Mouse (Mus musculus) layer of hippocampus, adult 9-10 months (tissue): ENCODE measurements around the gene Itsn2.
"Not testable (repeated sequence)": the region's sequence is repeated elsewhere in the genome, so short reads cannot be mapped to it uniquely, and the experiment has no call there.

Experiments used
- DNase-seq: peaks from one replicate; pipeline ENCODE4 v3.0.0; 2022; ENCODE audit warnings: low spot score

Gene Itsn2

DNA sequence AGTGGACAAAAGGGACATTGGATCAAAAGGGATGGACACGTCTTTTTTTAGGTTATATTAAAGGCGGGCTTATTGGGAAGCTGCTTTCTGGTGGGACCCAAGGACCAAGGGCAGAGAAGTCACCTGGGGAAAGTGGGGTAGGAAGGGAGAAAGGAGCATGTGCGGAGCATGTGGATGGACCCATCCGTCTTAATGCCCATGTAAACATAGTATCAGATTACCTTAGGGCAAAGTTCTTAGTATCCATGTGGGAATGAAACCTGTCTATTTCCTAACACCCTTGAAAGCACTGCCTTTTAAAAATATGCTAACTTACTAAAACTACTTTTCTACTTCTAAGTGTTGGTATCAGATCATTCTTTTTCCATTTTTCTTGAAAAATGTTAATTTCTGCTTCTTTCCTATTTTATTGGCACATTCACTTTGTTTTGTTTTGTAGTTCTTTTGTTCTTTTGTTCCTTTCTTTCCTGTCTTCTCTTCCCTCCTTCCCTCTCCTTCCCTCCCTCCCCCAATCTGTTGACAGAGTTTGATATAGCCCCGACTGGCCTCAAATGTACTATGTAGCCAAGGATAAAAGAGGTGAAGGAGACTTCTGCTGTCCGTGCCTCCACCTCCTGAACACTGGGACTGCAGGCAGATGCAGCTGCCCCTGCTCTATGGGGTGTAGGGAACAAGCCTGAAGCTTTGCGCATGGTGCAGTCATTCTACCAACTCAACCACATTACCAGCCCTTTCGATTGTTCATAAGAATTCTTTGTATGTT is 6.4 kb downstream of the Itsn2 start:
- DNase-seq = no peak

DNA sequence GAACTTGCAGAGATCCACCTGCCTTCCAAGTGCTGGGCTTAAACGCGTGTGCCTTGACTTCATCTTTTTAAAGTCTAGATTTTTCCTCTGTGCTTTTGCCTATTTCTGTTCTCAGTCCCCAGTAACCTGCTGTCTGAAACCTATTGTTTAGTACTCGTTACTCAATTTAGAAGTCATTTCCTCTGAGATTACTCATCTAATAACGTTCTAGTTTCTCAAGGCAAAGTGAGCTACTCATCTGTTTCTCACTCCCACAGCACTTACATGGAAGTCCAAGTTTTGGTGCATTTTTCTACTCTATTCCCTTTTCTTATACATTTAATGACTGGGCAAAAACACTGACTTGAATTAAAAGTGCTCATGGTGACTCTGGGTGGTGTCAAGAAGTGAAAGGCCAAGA is 7.3 kb downstream of the Itsn2 start:
- DNase-seq = no peak

DNA sequence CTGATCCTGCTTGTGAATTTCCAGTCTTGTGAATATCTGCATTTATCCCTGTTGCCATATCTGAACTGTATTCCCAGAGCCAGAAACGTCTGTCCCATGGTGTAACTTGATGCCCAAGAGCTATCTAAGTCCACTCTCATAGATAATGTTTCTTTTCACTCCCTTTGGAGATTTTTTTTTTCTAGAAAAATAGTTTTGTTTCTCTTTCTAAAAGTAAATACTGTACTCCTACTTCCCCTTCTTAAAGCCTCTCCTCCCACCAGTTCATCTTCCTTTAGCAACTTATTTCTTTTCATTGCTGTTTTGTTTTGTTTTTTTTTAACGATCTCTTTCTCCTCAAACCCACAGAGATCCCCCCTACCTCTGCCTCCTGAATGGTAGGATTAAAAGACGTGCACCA is 14.2 kb downstream of the Itsn2 start:
- DNase-seq = no peak

DNA sequence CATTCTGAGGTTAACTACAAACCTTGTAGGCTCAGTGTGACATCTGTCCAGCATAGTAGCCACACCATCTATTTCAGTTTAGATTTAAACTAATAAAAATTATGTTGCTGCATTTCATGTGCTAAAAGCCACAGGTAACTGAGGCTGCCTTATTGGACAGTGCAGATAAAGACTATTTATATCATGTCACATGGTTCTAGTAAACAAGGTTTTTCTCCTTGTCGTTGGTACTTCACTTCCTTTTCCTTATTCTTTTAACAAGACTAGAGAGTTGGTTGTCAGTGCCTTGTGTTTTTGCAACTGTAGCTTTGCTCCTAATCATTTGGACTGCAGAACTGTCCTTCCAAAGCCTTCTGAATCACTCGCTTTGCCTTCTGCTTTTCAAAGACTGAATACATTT is 22.3 kb downstream of the Itsn2 start:
- DNase-seq = no peak

DNA sequence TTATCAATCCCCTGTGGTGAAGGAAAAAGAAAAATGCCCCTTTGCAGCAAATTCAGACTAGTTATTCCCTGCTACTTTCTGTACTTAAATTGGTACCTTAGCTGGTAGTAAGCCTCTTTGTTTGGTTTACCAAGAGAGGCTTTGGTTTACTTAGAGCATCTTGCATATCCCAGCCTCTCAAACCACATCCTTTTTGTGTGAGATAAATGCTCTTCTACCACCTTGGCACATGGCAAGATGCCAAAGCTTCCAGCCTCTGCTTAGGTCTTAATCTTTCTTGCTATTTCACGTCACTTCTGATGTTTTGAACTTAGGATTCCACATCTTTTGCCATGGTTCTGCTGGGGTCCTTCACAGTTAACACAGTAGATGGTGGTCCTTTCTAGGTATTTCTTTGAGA is 31.8 kb downstream of the Itsn2 start:
- no peak for DNase-seq

DNA sequence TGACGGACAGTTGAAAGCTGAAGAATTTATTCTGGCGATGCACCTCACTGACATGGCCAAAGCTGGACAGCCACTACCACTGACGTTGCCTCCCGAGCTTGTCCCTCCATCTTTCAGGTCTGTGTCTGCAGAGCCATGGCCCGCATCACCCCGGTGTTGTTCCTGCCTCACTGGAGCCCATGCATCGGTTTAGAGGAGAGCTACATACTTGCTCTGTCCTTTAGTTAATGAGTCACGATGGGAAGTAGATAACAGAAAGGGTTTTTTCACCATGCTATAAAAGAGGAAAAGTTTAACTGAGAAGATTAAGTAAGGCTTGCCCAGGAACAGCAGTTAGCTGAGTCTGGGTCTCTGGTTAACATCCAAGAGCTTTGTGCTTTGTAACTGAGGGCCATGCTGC is 40.5 kb downstream of the Itsn2 start:
- no peak for DNase-seq

DNA sequence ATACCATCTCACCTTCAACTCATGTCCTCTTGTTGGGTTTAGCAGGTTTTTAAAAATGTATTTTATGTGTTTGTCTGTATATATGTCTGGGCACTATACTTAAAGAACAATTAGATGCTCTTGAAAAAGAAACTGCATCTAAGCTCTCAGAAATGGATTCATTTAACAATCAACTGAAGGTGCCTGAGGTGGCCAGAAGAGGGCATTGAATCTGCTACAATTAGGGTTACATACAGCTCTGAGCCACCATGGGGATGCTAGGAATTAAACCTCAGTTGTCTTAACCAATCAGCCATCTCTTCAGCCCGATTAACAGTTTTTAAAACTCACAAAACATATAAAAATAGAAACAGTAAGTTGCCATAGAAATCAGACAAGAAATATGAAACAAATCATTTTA is 46.0 kb downstream of the Itsn2 start:
- no peak for DNase-seq

DNA sequence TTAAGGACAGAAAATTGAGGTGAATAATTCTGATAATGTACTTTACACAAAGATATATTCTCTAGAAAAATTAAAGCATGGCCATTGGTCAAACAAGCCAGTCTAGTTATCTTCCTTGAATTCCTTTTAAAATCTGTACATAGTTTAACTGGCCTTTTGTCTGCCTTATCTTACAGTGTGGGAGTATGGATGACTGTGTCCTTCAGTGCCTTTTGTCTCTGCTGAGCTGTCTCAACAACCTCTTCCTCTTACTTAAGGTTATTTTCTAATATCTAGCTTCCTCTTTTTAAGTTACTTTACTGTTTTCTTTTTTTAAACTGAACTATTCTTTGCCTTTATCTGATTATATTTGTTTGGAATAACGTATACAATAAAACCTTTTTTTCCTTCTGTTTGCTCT is 48.3 kb downstream of the Itsn2 start:
- no peak for DNase-seq

DNA sequence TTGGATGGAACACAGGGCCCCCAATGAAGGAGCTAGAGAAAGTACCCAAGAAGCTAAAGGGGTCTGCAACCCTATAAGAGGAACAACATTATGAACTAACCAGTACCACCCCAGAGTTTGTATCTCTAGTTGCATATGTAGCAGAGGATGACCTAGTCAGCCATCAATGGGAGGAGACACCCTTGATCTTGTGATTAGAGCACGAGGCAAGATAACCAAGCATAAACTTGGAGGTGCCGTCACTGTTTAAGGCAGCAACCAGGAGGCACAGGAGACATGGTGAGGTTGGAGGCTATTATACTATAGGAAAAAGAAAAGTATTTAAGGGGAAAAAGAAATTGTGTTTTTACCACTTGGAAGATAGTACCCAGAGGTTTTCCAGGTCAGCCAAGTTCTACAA is 64.4 kb downstream of the Itsn2 start:
- DNase-seq = no peak

DNA sequence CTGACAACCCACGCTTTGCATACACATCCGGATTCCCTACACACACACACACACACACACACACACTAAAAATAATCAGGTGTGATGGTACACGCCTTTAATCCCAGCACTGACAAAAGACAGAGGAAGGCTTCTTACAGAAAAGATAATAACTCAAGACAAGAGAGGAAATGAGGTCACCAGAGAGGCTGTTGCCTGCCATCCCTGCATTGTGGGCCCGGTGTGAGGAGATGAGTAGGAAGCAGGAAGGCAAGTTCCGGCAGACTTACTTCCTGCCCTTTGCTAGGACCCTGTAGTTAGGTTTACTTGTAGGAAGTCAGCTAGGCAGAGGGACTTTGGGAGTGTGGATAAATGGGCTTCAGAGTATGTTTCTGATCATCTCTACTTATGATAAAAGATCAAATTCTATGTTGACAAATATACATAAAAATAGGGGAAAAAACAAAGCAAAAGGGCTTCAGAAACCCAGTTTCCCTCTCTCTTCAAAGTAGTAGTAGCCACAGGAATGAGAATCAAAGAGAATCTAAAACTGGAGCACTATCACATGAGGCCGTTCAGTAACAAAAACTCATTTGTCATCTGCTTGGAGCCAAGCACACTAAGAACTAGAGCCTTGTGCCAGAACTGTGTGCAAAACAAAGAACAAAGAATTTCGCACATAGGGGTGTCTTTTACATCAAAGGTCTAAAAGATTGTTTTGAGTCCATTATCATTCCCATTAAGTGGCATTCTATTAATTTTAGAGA is 72.7 kb downstream of the Itsn2 start:
- no peak for DNase-seq

DNA sequence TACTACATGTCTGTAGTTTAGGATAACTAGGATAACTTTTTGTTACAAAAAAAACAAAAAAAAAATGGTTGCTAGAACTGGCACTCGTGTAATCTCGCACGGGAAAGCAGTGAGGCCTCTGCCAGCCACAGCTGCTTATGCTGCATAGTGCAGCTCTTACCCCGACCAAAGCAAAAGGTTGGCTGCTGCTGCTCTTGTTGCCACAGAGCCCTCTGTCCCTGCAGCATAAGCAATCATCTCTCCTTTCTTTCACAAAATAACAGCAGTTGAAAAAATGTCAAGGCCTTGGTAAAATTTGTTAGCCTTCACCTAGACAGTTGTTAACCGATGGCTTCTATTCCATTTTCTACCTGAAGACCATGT is 73.2 kb downstream of the Itsn2 start:
- no peak for DNase-seq

DNA sequence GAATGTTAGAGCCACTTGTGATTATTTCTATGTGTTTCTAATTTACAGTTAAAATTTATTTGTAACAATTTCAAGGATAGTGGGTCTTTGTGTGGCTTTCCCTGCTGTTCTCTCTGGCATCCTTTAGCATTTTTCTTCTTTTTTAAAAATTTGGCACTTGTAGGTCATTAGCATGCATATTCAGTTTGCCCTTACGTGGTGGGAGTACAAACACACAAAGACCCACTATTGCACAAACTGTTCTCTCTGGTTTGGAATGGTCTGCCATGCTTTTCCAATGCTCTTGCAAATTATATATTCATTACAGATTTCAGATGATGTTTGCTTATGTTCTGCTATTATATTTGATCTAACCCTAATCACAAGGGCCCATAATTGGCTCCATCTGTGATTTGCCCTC is 83.9 kb downstream of the Itsn2 start:
- DNase-seq = no peak

DNA sequence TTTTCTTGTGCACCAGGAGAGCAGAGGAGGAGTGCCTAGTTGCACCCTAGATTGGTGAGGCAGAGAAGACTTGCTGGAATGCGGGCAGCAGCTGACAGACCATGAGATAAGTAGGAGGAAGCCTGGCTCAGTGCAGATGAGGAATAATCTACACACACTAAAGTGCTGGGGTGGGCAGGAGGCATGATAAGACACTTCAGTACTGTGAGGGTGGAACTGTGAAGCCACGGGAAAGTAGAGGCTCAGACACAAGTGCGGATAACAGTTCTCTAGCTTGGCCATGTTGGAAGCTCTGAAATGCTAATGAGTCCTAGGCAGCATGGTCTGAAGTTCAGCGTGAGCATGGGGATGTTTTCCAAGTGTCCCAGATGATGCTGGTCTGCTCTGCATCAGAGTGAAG is 87.5 kb downstream of the Itsn2 start:
- DNase-seq = no peak

DNA sequence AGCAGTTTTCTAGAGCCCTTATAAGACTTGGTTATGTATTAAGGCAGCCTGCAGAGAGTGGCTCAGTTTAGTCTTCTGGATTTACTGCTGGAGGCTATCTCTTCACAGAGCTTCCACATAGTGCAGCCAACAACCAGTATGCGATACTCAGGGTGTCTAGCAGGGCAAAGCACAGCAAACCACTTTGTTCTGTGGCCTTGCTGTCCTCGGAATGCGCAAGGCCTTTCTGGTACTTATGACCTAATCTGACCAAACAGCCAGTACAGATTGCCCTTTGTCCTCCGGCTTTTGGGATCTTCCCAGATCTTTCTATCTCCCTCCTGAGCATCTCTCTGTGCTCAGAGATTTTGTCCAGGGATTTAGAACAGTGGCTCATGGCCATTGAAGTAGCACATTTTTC is 93.0 kb downstream of the Itsn2 start:
- DNase-seq = no peak

DNA sequence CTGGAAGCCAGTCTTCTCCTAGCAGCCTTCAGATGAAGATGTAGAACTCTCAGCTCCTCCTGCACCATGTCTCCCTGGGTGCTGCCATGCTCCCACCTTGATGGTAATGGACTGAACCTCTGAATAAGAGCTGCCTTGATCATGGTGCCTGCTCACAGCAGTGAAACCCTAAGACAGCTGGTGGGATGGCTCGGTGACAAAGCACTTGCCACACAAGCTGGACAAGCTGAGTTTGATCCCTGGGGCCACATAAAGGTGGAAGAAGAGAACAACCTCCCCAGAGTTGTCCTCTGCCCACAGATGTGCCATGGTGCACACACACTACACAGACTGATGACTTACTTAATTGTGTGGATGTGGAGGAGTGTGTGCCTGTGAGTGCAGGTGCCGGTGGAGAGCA is 95.9 kb downstream of the Itsn2 start:
- no peak for DNase-seq

DNA sequence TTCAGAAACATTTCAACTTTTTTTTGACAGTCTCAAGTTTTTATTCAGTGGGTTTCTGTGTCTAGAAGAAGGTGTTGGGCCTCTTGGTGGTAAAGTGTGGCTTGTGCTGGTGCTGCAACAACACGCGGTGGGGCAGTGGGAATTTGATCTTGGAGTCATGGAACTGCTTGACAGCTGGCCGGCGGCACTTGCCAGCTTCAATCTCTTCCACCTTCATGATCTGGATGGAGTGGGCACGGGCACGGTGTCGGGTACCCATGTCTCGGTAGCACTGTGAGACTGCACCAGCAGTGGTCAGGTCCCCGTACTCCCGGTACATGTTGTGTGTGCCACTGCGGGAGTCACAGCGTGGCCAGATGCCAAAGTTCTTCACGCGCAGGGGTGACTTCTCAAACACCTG is 96.9 kb downstream of the Itsn2 start:
- DNase-seq = no peak

DNA sequence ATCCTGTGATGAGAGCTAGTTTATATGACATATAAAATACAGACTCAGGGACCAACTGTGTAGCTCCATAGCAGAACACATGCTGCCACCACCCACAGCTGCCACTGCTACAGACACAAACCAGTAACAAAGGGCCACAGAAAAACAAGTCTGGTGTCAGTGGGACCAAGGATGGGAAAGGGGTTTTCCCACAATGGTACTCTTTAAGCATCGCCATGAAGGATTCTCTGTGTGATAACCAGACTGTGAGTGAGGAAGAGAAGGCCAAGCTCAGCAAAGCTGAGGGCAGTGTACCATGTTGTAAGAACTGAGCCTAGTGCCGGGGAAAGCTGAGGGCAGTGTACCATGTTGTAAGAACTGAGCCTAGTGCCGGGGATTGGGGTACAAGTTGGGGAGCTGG is 98.8 kb downstream of the Itsn2 start:
- no peak for DNase-seq

DNA sequence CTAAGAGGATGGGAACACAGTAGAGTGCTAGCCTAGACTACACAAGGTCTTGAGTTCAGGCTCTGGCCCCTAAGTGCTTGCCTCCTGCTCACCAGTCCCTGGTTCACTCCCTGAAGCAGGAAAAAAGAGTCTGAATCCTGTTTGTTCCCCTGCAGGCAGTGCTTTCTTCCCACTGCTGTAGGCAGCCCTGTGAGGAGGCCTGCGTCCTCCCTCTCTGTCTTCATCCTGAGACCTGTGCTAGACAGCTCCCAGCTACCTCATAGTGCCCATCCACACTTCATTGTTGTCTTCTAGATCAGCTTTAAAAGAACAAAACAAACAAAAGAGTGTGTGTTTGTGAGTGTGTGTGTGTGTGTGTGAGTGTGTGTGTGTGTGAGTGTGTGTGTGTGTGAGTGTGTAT is 102.1 kb downstream of the Itsn2 start:
- no peak for DNase-seq

DNA sequence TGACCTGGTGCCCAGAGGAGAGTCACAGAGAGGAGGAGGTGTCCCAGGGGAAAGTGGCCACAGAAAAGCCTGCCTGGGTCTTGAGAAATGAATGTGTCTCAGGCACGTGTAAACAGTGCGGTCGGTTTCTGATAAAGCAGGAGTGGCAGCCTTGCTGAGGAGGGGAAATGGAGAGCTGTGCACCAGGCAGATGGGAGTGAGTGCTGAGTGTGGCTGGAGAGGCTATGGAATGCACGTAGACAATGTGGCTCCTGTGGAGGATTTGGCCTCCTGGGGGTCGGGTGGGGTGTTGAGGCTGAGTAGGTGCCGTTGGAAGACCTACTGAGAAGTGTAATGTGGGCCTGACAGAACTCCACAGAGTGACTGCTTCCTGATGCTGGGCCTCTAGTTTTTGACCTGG is 113.2 kb downstream of the Itsn2 start:
- DNase-seq = not testable (repeated sequence)

DNA sequence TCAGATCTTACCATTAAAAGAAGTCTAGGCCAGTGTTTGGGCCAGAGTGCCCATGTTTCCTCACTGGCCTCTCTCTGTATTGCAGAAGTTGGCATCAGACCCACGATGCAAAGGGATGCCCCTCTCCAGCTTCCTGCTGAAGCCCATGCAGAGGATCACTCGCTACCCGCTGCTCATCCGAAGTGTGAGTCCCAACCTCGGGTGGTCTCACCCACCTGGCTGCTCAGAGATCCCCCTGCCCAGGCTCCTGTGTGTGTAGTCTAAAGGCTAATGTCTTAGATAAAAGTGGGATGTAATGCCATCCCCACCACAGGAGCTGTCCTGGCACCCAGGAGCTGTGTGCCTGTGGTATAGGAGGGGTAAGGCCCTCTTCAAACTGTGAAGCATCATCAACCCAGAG is 113.7 kb downstream of the Itsn2 start:
- no peak for DNase-seq

DNA sequence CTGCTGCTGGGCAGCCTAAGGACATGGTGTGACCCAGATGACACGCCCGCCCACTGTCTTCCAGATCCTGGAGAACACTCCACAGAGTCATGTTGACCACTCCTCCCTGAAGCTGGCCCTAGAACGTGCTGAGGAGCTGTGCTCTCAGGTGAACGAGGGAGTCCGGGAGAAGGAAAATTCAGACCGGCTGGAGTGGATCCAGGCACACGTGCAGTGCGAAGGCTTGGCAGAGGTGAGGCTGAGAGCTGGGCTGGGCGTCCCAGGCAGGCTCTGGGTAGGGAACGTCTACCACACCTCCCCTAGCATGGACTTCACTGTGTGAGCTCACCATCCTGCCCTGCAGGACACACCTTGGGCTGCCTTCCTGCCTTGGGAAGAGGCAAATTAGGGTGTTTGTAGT is 114.5 kb downstream of the Itsn2 start:
- DNase-seq = no peak

DNA sequence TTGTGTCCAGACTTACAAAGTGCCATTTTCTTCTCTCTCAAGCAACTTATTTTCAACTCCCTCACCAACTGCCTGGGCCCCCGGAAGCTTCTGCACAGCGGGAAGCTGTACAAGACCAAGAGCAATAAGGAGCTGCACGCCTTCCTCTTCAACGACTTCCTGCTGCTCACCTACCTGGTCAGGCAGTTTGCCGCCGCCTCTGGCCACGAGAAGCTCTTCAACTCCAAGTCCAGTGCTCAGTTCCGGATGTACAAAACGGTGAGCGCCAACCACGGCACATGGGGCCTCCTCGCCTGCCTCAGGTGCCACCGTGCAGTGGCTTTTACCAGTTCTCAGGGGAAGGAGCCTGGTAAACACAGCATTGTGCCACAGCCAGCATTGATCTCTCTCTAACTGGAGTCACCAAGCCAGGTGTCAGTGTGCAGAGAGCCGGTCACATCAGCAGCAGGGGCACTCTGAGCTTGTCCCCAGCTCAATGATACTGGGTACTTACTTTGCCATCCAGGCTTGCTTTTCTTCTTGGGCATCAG is 115.1 kb downstream of the Itsn2 start:
- no peak for DNase-seq

DNA sequence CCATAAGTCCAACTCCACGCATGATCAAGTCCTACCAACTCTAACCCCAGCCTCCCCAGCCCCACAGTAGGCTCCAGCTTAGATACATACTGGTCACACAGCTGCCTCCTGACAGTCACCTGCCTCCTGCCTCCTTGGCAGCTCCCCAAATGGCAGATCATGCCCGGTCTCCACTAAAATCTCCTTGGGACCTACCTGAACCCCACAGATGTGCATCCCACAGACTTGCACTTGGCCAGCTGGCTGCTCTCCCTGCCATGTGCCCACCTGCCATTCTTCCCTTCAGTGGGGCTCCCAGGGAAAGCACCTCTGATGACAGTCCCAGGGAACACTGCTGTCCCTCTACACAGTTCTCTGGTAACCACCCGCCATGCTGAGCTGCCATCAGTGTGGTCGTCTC is 115.9 kb downstream of the Itsn2 start:
- DNase-seq = no peak
